Mouse (Mus musculus) embryo, embryonic 10 days (tissue): Measurements from ENCODE around the gene Serhl.
A peak's percentile ranks its signal among the peaks of the same experiment; 100 is the strongest.
"Not testable (repeated sequence)": the region's sequence is repeated elsewhere in the genome, so short reads cannot be mapped to it uniquely, and the experiment has no call there.

ENCODE experiments used
- DNase-seq: peaks from one replicate; pipeline ENCODE4 v3.0.0-alpha.2; 2015; ENCODE audit warnings: low spot score

The Serhl gene

GRCm38 (mm10) chr15:83124625-83125024 is 35.3 kb downstream of the Serhl start:
- no peak for DNase-seq

GRCm38 (mm10) chr15:83126582-83126981 is 37.3 kb downstream of the Serhl start:
- no peak for DNase-seq

- not testable (repeated sequence) for DNase-seq
Observed at GRCm38 (mm10) chr15:83127037-83127436, 37.7 kb downstream of the Serhl start.

- no peak for DNase-seq
Observed at GRCm38 (mm10) chr15:83129530-83130231, 40.4 kb downstream of the Serhl start.

- no peak for DNase-seq
Observed at GRCm38 (mm10) chr15:83134671-83135070, 45.4 kb downstream of the Serhl start.

GRCm38 (mm10) chr15:83135654-83136053 is 46.3 kb downstream of the Serhl start:
- DNase-seq: no peak

- no peak for DNase-seq
Observed at GRCm38 (mm10) chr15:83142861-83143260, 53.6 kb downstream of the Serhl start.

GRCm38 (mm10) chr15:83145541-83145940 is 56.2 kb downstream of the Serhl start:
- peak; percentile 2 for DNase-seq

- peak; percentile 49 for DNase-seq
Observed at GRCm38 (mm10) chr15:83148395-83148794, 59.1 kb downstream of the Serhl start.

- no peak for DNase-seq
Observed at GRCm38 (mm10) chr15:83148801-83149195, 59.5 kb downstream of the Serhl start.

GRCm38 (mm10) chr15:83149196-83150072 is 60.1 kb downstream of the Serhl start, which contains the start of gene Poldip3:
Gene Poldip3, minus strand, starts transcription at chr15:83149384.
- DNase-seq: peak; percentile 99

- no peak for DNase-seq
Observed at GRCm38 (mm10) chr15:83150073-83150442, 60.8 kb downstream of the Serhl start.

- no peak for DNase-seq
Observed at GRCm38 (mm10) chr15:83150694-83151093, 61.4 kb downstream of the Serhl start.

GRCm38 (mm10) chr15:83154309-83154708 is 65.0 kb downstream of the Serhl start:
- no peak for DNase-seq

- DNase-seq: no peak
Observed at GRCm38 (mm10) chr15:83155672-83156419, 66.5 kb downstream of the Serhl start.

GRCm38 (mm10) chr15:83156929-83157666 is 67.8 kb downstream of the Serhl start:
- peak; percentile 73 for DNase-seq

GRCm38 (mm10) chr15:83157667-83158064 is 68.4 kb downstream of the Serhl start:
- DNase-seq: no peak

GRCm38 (mm10) chr15:83158587-83159160 is 69.4 kb downstream of the Serhl start:
- no peak for DNase-seq

- no peak for DNase-seq
Observed at GRCm38 (mm10) chr15:83159823-83160222, 70.5 kb downstream of the Serhl start.

GRCm38 (mm10) chr15:83160561-83160960 is 71.3 kb downstream of the Serhl start:
- no peak for DNase-seq

- DNase-seq: peak; percentile 55
Observed at GRCm38 (mm10) chr15:83161062-83161748, 71.9 kb downstream of the Serhl start.
